Mouse (Mus musculus) MEL (cell line): ENCODE data around the gene B230104I21Rik.

Experiments used
- BHLHE40 ChIP-seq: IDR thresholded peaks from 2 replicates; pipeline ENCODE4 v1.6.1; 2012; ENCODE audit warnings: low read depth, mild to moderate bottlenecking, inconsistent platforms, low read length, improper control_type of control experiment, borderline replicate concordance
- CHD2 ChIP-seq: IDR thresholded peaks from 2 replicates; pipeline ENCODE4 v1.6.1; 2011; ENCODE audit warnings: low read length, improper control_type of control experiment
- CTCF ChIP-seq, 3 experiments: IDR thresholded peaks in 2 of 3; conservative IDR thresholded peaks in 1 of 3; 2 replicates each; pipeline ENCODE4 v1.5.1; 2011 to 2012; ENCODE audit warnings: low read length in 3 of 3, low read depth in 2 of 3, mild to moderate bottlenecking in 2 of 3, improper control_type of control experiment in 1 of 3, inconsistent platforms in 1 of 3, mixed read lengths in 1 of 3, moderate library complexity in 1 of 3; ENCODE audit not compliant: control insufficient read depth in 1 of 3, insufficient read depth in 1 of 3, poor library complexity in 1 of 3, severe bottlenecking in 1 of 3
- ETS1 ChIP-seq: IDR thresholded peaks from 2 replicates; pipeline ENCODE4 v1.6.1; 2012; ENCODE audit warnings: low read depth, mild to moderate bottlenecking, inconsistent platforms, low read length, improper control_type of control experiment, moderate library complexity
- HCFC1 ChIP-seq: IDR thresholded peaks from 2 replicates; pipeline ENCODE4 v1.6.1; 2012; ENCODE audit warnings: low read depth, mild to moderate bottlenecking, inconsistent platforms, low read length, improper control_type of control experiment, moderate library complexity
- MAX ChIP-seq: IDR thresholded peaks from 2 replicates; pipeline ENCODE4 v1.6.1; 2011; ENCODE audit warnings: low read length, improper control_type of control experiment
- MYC ChIP-seq: IDR thresholded peaks from 2 replicates; pipeline ENCODE4 v1.6.1; 2011; ENCODE audit warnings: low read depth, mild to moderate bottlenecking, low read length, improper control_type of control experiment, moderate library complexity
- POLR2A ChIP-seq, 2 experiments: IDR thresholded peaks; 2 replicates each; pipeline ENCODE4 v1.6.1; 2011 to 2012; ENCODE audit warnings: low read length in 2 of 2, mild to moderate bottlenecking in 2 of 2, control low read depth in 1 of 2, improper control_type of control experiment in 1 of 2, low read depth in 1 of 2, moderate library complexity in 1 of 2; ENCODE audit not compliant: control insufficient read depth in 1 of 2, insufficient read depth in 1 of 2, poor library complexity in 1 of 2
- POLR2AphosphoS5 ChIP-seq: IDR thresholded peaks from 2 replicates; pipeline ENCODE4 v1.6.1; 2012; ENCODE audit warnings: low read depth, borderline replicate concordance, mild to moderate bottlenecking, inconsistent platforms, low read length, moderate library complexity, mixed read lengths
- RCOR1 ChIP-seq: IDR thresholded peaks from 2 replicates; pipeline ENCODE4 v1.6.1; 2012; ENCODE audit warnings: low read depth, mild to moderate bottlenecking, inconsistent platforms, low read length, improper control_type of control experiment
- TCF12 ChIP-seq: IDR thresholded peaks from 2 replicates; pipeline ENCODE4 v1.6.1; 2014; ENCODE audit warnings: low read depth, mild to moderate bottlenecking, inconsistent platforms, low read length, improper control_type of control experiment, moderate library complexity
- ZC3H11A ChIP-seq: IDR thresholded peaks from 2 replicates; pipeline ENCODE4 v1.6.1; 2012; ENCODE audit warnings: low read depth, mild to moderate bottlenecking, inconsistent platforms, low read length, improper control_type of control experiment
- ZKSCAN1 ChIP-seq: IDR thresholded peaks from 2 replicates; pipeline ENCODE4 v1.6.1; 2012; ENCODE audit warnings: low read depth, mild to moderate bottlenecking, inconsistent platforms, low read length, improper control_type of control experiment, moderate library complexity
- ZNF384 ChIP-seq: IDR thresholded peaks from 2 replicates; pipeline ENCODE4 v1.6.1; 2012; ENCODE audit warnings: low read depth, mild to moderate bottlenecking, inconsistent platforms, low read length, improper control_type of control experiment

DNA sequence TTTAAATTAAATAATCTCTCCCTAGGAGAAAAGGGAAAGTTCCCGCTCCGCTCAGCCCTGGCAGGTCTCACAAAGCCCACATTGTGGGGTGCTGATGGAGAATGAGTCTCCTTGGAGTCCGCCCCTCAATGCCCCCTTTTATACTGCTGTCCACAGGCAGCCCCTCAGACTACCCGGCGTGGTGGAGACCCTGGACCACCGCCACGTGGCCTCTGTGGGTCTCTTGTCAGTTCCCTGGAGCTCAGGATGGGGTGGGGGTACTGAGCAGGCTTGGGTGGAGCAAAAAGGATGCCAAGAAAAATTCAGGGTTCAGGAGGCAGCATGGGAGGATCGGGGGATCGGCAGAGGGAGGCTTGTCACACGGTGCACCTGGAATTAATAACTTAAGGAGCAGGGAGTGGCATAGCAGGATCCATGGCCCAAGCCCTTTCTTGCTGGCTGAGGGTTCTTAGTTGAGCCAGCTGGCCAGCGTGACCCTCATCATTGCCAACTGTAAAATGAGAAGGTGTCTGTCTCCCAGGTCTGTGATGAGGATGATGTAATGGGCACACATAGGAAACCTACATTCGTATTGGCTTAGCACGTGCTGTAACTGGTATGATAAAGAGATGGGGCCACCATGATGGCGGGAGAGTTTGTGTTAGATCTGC is 60.9 kb downstream of the B230104I21Rik start:
- no peak for TF ChIP-seq RCOR1
- TF ChIP-seq POLR2AphosphoS5 = no peak
- no peak for TF ChIP-seq POLR2A (IDR thresholded peaks at IDR 0.05; ENCODE audit: control insufficient read depth in 1 of 2, insufficient read depth in 1 of 2, low read depth in 1 of 2, low read length in 2 of 2, poor library complexity in 1 of 2)
- TF ChIP-seq ETS1 = no peak
- TF ChIP-seq ZKSCAN1 = no peak
- TF ChIP-seq MAX = no peak
- no peak for TF ChIP-seq TCF12
- TF ChIP-seq CTCF (IDR thresholded peaks at IDR 0.05 in 2 of 3, conservative IDR thresholded peaks at IDR 0.05 in 1 of 3; ENCODE audit: control insufficient read depth in 1 of 3, insufficient read depth in 1 of 3, low read depth in 2 of 3, low read length in 3 of 3, poor library complexity in 1 of 3, severe bottlenecking in 1 of 3) = no peak
- no peak for TF ChIP-seq ZNF384
- TF ChIP-seq BHLHE40 = no peak
- TF ChIP-seq CHD2 = no peak
- TF ChIP-seq MYC = no peak
- no peak for TF ChIP-seq HCFC1
- no peak for TF ChIP-seq ZC3H11A
